Mouse (Mus musculus) hindbrain, embryonic 11.5 days (tissue): ENCODE data around the gene Acot4. TPM values are rescaled to one million over a fixed set of nuclear protein-coding genes. Genes with fewer than 3 reads are reported as not detected.
"Not testable (repeated sequence)": the region's sequence is repeated elsewhere in the genome, so short reads cannot be mapped to it uniquely, and the experiment has no call there.

Source experiments
- ATAC-seq: fragments of 200-750 bp; cut with Nextera tagmentation; 2 replicates; pipeline ENCODE4 v1.8.0; 2017; ENCODE audit warnings: mild to moderate bottlenecking, moderate TSS enrichment, moderate library complexity; ENCODE audit not compliant: low FRiP score
- DNase-seq: peaks from one replicate; pipeline ENCODE4 v3.0.0-alpha.2; 2015; ENCODE audit warnings: low spot score
- H3K27ac ChIP-seq: fragments of 300-500 bp; sonication (generic); 2 replicates; pipeline ENCODE4 v1.5.1; 2014; ENCODE audit warnings: mild to moderate bottlenecking, low read depth, low read length
- H3K27me3 ChIP-seq: fragments of 300-500 bp; sonication (generic); 2 replicates; pipeline ENCODE4 v1.6.1; 2014; ENCODE audit warnings: mild to moderate bottlenecking, low read length, moderate library complexity, mixed read lengths; ENCODE audit not compliant: control insufficient read depth, insufficient read depth
- H3K36me3 ChIP-seq: fragments of 300-500 bp; sonication (generic); 2 replicates; pipeline ENCODE4 v1.6.1; 2014; ENCODE audit warnings: mild to moderate bottlenecking, low read length, moderate library complexity, mixed read lengths; ENCODE audit not compliant: control insufficient read depth, insufficient read depth
- H3K4me1 ChIP-seq: fragments of 300-500 bp; sonication (generic); replicated peaks from 2 replicates; pipeline ENCODE4 v1.6.1; 2014; ENCODE audit warnings: low read length, mixed read lengths; ENCODE audit not compliant: control insufficient read depth, insufficient read depth
- H3K4me2 ChIP-seq: fragments of 300-500 bp; sonication (generic); replicated peaks from 2 replicates; pipeline ENCODE4 v1.6.1; 2014; ENCODE audit warnings: mild to moderate bottlenecking, low read depth, low read length
- H3K4me3 ChIP-seq: fragments of 300-500 bp; sonication (generic); 2 replicates; pipeline ENCODE4 v1.5.1; 2014; ENCODE audit warnings: low read depth, low read length
- H3K9ac ChIP-seq: fragments of 300-500 bp; sonication (generic); 2 replicates; pipeline ENCODE4 v1.6.1; 2014; ENCODE audit warnings: low read depth, low read length
- H3K9me3 ChIP-seq: fragments of 300-500 bp; sonication (generic); 2 replicates; pipeline ENCODE4 v1.6.1; 2016; ENCODE audit warnings: low read length; ENCODE audit not compliant: control insufficient read depth
- WGBS: fragments of 180-500 bp; shearing (Covaris S2); extraction: QIAGEN DNeasy Blood & Tissue Kit; methylation state at CpG from one replicate; pipeline ENCODE4 v1.1.7; 2014; 5-methylcytosine and 5-hydroxymethylcytosine counted together
- polyA plus RNA-seq: library from polyadenylated mRNA; unstranded; fragments of >200 nt; fragmentation: Nextera tagmentation; extraction: Ambion mirVana; gene quantifications from 2 replicates; pipeline ENCODE4 v1.2.1, GENCODE M21; 2014

Acot4 gene
- 0.14 and 0.63 TPM in 2 replicates for polyA plus RNA-seq

DNA sequence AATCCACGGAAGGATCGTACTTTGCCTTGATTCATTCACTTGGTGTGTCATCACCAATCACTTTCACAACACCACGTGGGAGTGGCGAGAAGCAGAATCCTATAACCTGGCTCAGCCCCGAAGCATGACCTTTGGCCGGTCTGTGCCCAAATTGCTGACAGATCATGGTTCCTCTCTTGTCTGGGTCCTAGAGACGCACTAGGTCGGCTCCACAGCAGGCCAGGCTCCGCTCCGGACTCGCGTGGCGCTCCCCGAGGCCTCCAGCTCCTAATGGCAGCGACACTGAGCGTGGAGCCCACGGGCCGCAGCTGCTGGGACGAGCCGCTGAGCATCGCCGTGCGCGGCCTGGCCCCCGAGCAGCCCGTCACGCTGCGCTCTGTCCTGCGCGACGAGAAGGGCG is at the start of gene Acot4:
Gene Acot4, plus strand, starts transcription at position 139 of the 400 bp plus-strand sequence.
- Histone ChIP-seq H3K4me3 (peak within 1 kb of the TSS; percentile 37), H3K9ac (peak within 1 kb of the TSS; percentile 42; the same call in 1 of the 2 replicates), H3K4me2 (peak within 1 kb of the TSS; percentile 51)
- H3K27ac ChIP-seq, H3K9me3 ChIP-seq, ATAC-seq, H3K4me1 ChIP-seq, H3K27me3 ChIP-seq, H3K36me3 ChIP-seq: not testable (repeated sequence)
- WGBS, result 12% methylated on average over 32 of the region's 32 CpGs
- peak; percentile 44 for DNase-seq

- 69% methylated on average over 4 of the region's 4 CpGs for WGBS
- Histone ChIP-seq H3K4me1 (no peaks in the 10 kb centered on the region), H3K27ac (no peak overlapping the region), H3K4me2 (peak overlapping the region; percentile 64), H3K9ac (peak overlapping the region; percentile 65), H3K9me3 (no peaks in the 10 kb centered on the region), H3K36me3 (no peaks in the 10 kb centered on the region), H3K27me3 (no peaks in the 10 kb centered on the region), H3K4me3 (peak overlapping the region; percentile 43)
- ATAC-seq (peak; percentile 60; the same call in 1 of the 2 replicates), DNase-seq (no peak)
Observed at GRCm38 (mm10) chr12:83988483-83988882, 49.7 kb upstream of the Acot4 start.

- 96% methylated on average over 4 of the region's 4 CpGs for whole genome bisulfite sequencing
- no peak overlapping the region for H3K4me3 ChIP-seq
- no peak overlapping the region for H3K9ac ChIP-seq
- no peak overlapping the region for H3K27ac ChIP-seq
- DNase-seq (no peak), ATAC-seq (no peak)
- H3K36me3 ChIP-seq, result no peaks in the 10 kb centered on the region
- no peaks in the 10 kb centered on the region for H3K4me1 ChIP-seq
- no peak overlapping the region for H3K4me2 ChIP-seq
- no peaks in the 10 kb centered on the region for H3K9me3 ChIP-seq
- H3K27me3 ChIP-seq, result no peaks in the 10 kb centered on the region
Observed at GRCm38 (mm10) chr12:83989378-83989777, 48.8 kb upstream of the Acot4 start.

DNA sequence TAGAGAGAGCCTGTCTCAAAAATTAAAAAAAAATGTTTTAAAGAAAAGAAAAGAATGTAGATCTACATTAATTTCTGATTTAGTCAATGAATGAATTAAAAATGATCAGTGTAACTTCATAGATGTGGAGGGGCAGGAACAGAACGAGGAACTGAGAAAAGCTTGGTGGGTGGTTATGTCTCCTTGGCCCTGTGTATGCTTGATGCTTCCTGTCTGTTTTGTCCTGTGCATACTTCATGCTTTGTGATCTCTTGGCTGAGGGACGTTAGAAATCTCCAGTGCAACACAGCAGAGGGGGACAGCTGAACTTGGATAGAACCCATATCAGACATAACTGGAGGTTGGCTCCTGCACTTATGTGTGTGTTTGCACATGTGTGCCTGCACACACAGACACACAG is 41.0 kb upstream of the Acot4 start:
- no peak for DNase-seq
- Histone ChIP-seq H3K4me1 (no peaks in the 10 kb centered on the region), H3K27ac (no peak overlapping the region), H3K27me3 (no peaks in the 10 kb centered on the region), H3K9ac (no peak overlapping the region), H3K4me3 (no peak overlapping the region), H3K36me3 (no peaks in the 10 kb centered on the region), H3K4me2 (no peak overlapping the region), H3K9me3 (no peaks in the 10 kb centered on the region)
- WGBS, result 80% methylated on average over 2 of the region's 2 CpGs
- ATAC-seq, result no peak

GRCm38 (mm10) chr12:83998341-83999107 is 39.7 kb upstream of the Acot4 start:
- ATAC-seq (no peak), DNase-seq (no peak)
- Histone ChIP-seq H3K9ac (no peak overlapping the region), H3K27me3 (no peaks in the 10 kb centered on the region), H3K4me2 (no peak overlapping the region), H3K4me1 (no peaks in the 10 kb centered on the region), H3K9me3 (no peaks in the 10 kb centered on the region), H3K36me3 (no peaks in the 10 kb centered on the region), H3K27ac (no peak overlapping the region), H3K4me3 (no peak overlapping the region)
- 66% methylated on average over 11 of the region's 11 CpGs for WGBS

DNA sequence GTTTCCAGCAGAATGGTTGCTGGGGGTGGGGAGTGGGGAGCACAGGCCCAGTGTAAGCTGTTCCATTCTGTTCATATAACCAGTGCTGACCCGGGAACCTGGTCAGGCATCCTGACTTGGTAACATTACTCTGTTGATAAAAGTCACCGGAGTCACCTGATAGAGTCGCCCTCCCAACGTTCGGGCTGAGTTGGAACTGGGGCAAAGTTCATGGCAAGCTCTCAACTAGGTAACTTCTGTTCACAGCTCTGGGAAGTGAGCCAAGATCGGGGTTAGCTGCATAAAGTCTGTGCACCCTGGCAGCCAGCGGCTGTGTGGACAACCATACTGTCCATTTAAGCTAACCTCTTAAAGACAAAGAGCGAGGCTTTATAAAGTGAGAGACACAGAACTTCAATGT is 38.9 kb upstream of the Acot4 start:
- WGBS, result 82% methylated on average over 8 of the region's 8 CpGs
- not testable (repeated sequence) for H3K9ac ChIP-seq, DNase-seq, H3K4me2 ChIP-seq, ATAC-seq, H3K27me3 ChIP-seq, H3K4me3 ChIP-seq, H3K27ac ChIP-seq, H3K4me1 ChIP-seq, H3K9me3 ChIP-seq, H3K36me3 ChIP-seq

DNA sequence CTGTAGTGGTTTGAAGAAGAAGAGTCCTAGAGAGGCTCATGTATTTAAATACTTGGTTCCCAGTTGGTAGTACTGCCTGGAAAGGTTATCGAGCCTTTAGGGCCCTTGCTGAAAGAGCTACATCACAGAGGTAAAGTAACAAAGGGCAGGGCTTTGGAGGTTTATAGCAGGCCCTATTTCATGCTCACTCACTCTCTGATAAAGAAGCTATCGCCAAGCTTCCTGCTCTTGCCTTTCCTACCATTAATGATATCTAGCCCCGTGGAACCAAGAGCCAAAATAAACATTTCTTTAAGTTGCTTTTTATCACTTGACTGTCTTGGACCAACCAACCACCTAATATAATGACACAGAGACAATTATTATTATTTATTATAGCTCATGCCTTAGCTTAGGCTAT is 37.8 kb upstream of the Acot4 start:
- Histone ChIP-seq H3K4me1 (no peaks in the 10 kb centered on the region), H3K36me3 (no peaks in the 10 kb centered on the region), H3K27ac (no peak overlapping the region), H3K27me3 (no peaks in the 10 kb centered on the region), H3K4me2 (no peak overlapping the region), H3K9ac (no peak overlapping the region), H3K9me3 (no peaks in the 10 kb centered on the region), H3K4me3 (no peak overlapping the region)
- DNase-seq, result no peak
- ATAC-seq, result no peak
- WGBS, result 91% methylated on average over 3 of the region's 3 CpGs

DNA sequence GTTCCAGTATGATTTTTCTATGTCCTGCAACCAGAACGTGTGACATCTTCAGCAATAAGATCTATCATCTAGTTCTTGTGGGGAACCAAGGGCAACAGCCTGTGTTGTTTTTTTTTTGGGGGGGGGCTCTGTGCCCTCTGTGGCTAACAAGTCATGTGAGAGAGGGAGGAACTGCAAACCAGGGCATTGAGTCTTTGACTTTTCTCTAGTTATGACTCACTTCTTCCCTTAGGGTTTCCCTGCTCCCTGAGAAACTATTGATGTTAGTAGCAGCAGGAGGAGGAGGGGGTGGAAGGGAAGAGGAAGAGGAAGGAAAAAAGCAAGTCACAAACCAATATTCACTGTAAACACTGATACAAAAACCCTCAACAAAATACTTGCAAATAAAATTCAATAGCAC is 34.3 kb upstream of the Acot4 start:
- Histone ChIP-seq H3K9ac (no peak overlapping the region), H3K36me3 (no peaks in the 10 kb centered on the region), H3K4me1 (no peaks in the 10 kb centered on the region), H3K4me2 (no peak overlapping the region), H3K27ac (no peak overlapping the region), H3K4me3 (no peak overlapping the region), H3K27me3 (no peaks in the 10 kb centered on the region), H3K9me3 (no peaks in the 10 kb centered on the region)
- ATAC-seq (no peak), DNase-seq (no peak)
- WGBS, result 85% methylated on average over 1 of the region's 1 CpGs

- no peak overlapping the region for H3K4me3 ChIP-seq
Observed at GRCm38 (mm10) chr12:84008251-84008650, 29.9 kb upstream of the Acot4 start.

More at GRCm38 (mm10) chr12:84008251-84008650, 29.9 kb upstream of the Acot4 start:
- H3K36me3 ChIP-seq, result no peaks in the 10 kb centered on the region
- no peak overlapping the region for H3K4me2 ChIP-seq
- H3K4me1 ChIP-seq, result no peaks in the 10 kb centered on the region; the same call in 1 of the 2 replicates
- no peak overlapping the region for H3K27ac ChIP-seq
- 91% methylated on average over 9 of the region's 12 CpGs for WGBS
- H3K9me3 ChIP-seq, result no peaks in the 10 kb centered on the region
- no peaks in the 10 kb centered on the region for H3K27me3 ChIP-seq
- ATAC-seq, result no peak
- no peak for DNase-seq
- no peak overlapping the region for H3K9ac ChIP-seq
